Mouse (Mus musculus): Measurements from ENCODE around the gene Guf1. TPM values are rescaled to one million over a fixed set of nuclear protein-coding genes. Genes with fewer than 3 reads are reported as not detected.

The Guf1 gene
- polyA plus RNA-seq, 1 experiment from 2014 or later = 9.6 TPM

- DNase-seq (no peak), ATAC-seq (no peak)
- H3K9me3 ChIP-seq (ENCODE audit: low read length) = no peaks in the 10 kb centered on the region
- no peak overlapping the region for H3K4me2 ChIP-seq (ENCODE audit: low read depth, low read length)
- H3K4me1 ChIP-seq (ENCODE audit: insufficient read depth) = no peaks in the 10 kb centered on the region
- no peak overlapping the region for H3K9ac ChIP-seq (replicated peaks)
- TF ChIP-seq CTCF (IDR thresholded peaks at IDR 0.05; ENCODE audit: low read depth) (peak; percentile 44), EP300 (IDR thresholded peaks at IDR 0.05; ENCODE audit: low read depth) (no peak)
- no peaks in the 10 kb centered on the region for H3K36me3 ChIP-seq (replicated peaks; ENCODE audit: insufficient read depth, low read length)
- WGBS (ENCODE audit: insufficient replicate concordance) = 16% methylated on average over 4 of the region's 4 CpGs
- H3K4me3 ChIP-seq (ENCODE audit: low read depth, low read length) = no peak overlapping the region
- H3K27ac ChIP-seq (ENCODE audit: low read depth) = no peak overlapping the region
- H3K27me3 ChIP-seq (ENCODE audit: insufficient read depth, low read length) = no peaks in the 10 kb centered on the region
These were observed 56.6 kb downstream of the Guf1 start for GRCm38 (mm10) chr5:69613209-69613796.

DNA sequence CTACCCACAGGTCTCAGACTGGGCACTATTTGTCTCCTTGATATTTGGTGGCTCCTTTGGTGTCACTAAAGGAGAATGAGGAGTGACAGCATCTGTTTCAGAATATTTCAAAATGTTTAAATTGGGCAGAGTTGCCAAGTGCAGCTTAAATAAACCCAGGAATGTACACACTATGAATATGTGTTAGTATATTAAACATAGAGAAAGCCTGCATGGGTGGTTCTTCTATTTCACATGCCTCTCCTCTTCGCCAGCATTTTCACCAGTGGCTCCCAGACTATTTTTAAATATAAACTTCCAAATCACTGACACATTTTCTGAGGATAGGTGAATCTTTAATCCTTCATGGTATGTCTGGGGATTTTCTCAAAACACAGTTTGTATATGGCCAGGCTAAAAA, 64.2 kb downstream of the Guf1 start:
- H3K4me1 ChIP-seq (ENCODE audit: insufficient read depth) = no peaks in the 10 kb centered on the region
- DNase-seq = no peak
- H3K4me2 ChIP-seq (ENCODE audit: low read depth, low read length) = no peak overlapping the region
- H3K9me3 ChIP-seq (ENCODE audit: low read length) = no peaks in the 10 kb centered on the region
- no peak for ATAC-seq
- WGBS (ENCODE audit: insufficient replicate concordance) = 70% methylated on average over 1 of the region's 1 CpGs
- no peak overlapping the region for H3K4me3 ChIP-seq (ENCODE audit: low read depth, low read length)
- no peak overlapping the region for H3K27ac ChIP-seq (ENCODE audit: low read depth)
- H3K9ac ChIP-seq (replicated peaks) = no peak overlapping the region
- TF ChIP-seq CTCF (IDR thresholded peaks at IDR 0.05; ENCODE audit: low read depth) = no peak
- TF ChIP-seq EP300 (IDR thresholded peaks at IDR 0.05; ENCODE audit: low read depth) = no peak
- H3K36me3 ChIP-seq (replicated peaks; ENCODE audit: insufficient read depth, low read length) = no peaks in the 10 kb centered on the region
- H3K27me3 ChIP-seq (ENCODE audit: insufficient read depth, low read length) = no peaks in the 10 kb centered on the region

Other genes with a start within 250 kb of the Guf1 start
- not detected in 2 replicates for gene Kctd8, start 215.2 kb upstream of the Guf1 start, polyA plus RNA-seq (2015; fragmentation: Nextera tagmentation; extraction: Ambion mirVana)
- 0.49 TPM in 1 of 2 replicates, not detected in the other for gene Yipf7, start 14.3 kb upstream of the Guf1 start, polyA plus RNA-seq (2015; fragmentation: Nextera tagmentation; extraction: Ambion mirVana)
- gene Gnpda2, start 35.4 kb downstream of the Guf1 start, polyA plus RNA-seq (2015; fragmentation: Nextera tagmentation; extraction: Ambion mirVana) = 11.6 and 11.7 TPM in 2 replicates